Mouse (Mus musculus) hindbrain, embryonic 10.5 days (tissue): ENCODE results near the gene Tbc1d23. TPM values are rescaled to one million over a fixed set of nuclear protein-coding genes. Genes with fewer than 3 reads are reported as not detected.
"Not testable (repeated sequence)": the region's sequence is repeated elsewhere in the genome, so short reads cannot be mapped to it uniquely, and the experiment has no call there.

Experiments
- DNase-seq: peaks from one replicate; pipeline ENCODE4 v3.0.0-alpha.2; 2017; ENCODE audit warnings: low spot score
- H3K27ac ChIP-seq: fragments of 300-500 bp; sonication (generic); 2 replicates; pipeline ENCODE4 v1.5.1; 2016; ENCODE audit warnings: mild to moderate bottlenecking, moderate library complexity
- H3K27me3 ChIP-seq: fragments of 300-500 bp; sonication (generic); 2 replicates; pipeline ENCODE4 v1.6.1; 2016; ENCODE audit warnings: mild to moderate bottlenecking; ENCODE audit not compliant: poor library complexity, insufficient read depth, severe bottlenecking
- H3K36me3 ChIP-seq: fragments of 300-500 bp; sonication (generic); 2 replicates; pipeline ENCODE4 v1.6.1; 2016; ENCODE audit warnings: mild to moderate bottlenecking, moderate library complexity
- H3K4me1 ChIP-seq: fragments of 300-500 bp; sonication (generic); replicated peaks from 2 replicates; pipeline ENCODE4 v1.6.1; 2016; ENCODE audit warnings: mild to moderate bottlenecking
- H3K4me3 ChIP-seq: fragments of 300-500 bp; sonication (generic); 2 replicates; pipeline ENCODE4 v1.5.1; 2016; ENCODE audit warnings: mild to moderate bottlenecking, moderate library complexity
- H3K9me3 ChIP-seq: fragments of 300-500 bp; sonication (generic); 2 replicates; pipeline ENCODE4 v1.6.1; 2016; ENCODE audit warnings: mild to moderate bottlenecking, moderate library complexity
- WGBS: fragments of 180-500 bp; shearing (Covaris S2); methylation state at CpG from one replicate; pipeline ENCODE4 v1.1.7; 2016; 5-methylcytosine and 5-hydroxymethylcytosine counted together
- polyA plus RNA-seq: library from polyadenylated mRNA; unstranded; fragments of >200 nt; fragmentation: Nextera tagmentation; extraction: Ambion mirVana; gene quantifications from 2 replicates; pipeline ENCODE4 v1.2.1, GENCODE M21; 2016

Tbc1d23 gene
- polyA plus RNA-seq, 1 experiment from 2014 or later = 18.0 TPM

DNA sequence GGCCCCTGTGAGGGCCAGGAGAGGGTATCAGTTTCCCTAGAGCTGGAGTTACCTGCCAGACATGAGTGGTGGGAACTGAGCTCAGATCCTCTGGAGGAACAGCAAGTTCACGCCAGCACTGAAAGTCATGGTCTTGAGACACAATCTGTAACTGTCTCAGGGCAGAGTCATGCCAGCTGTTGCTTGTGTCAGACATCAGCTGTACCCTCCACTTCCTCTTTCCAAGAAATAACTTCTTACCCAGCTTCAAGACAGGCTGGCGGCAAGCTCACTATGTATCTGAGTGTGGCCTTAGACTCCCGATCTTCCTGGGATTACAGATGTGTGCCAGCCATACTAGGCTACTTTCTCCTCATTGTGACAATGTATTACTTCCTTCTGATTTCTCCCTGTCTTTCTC, 15.3 kb upstream of the Tbc1d23 start:
- no peaks in the 10 kb centered on the region for H3K9me3 ChIP-seq
- no peak overlapping the region for H3K4me3 ChIP-seq
- H3K36me3 ChIP-seq = no peaks in the 10 kb centered on the region
- H3K27ac ChIP-seq = no peak overlapping the region
- WGBS = 87% methylated on average over 3 of the region's 3 CpGs
- DNase-seq = no peak
- H3K27me3 ChIP-seq = no peaks in the 10 kb centered on the region
- no peaks in the 10 kb centered on the region for H3K4me1 ChIP-seq

DNA sequence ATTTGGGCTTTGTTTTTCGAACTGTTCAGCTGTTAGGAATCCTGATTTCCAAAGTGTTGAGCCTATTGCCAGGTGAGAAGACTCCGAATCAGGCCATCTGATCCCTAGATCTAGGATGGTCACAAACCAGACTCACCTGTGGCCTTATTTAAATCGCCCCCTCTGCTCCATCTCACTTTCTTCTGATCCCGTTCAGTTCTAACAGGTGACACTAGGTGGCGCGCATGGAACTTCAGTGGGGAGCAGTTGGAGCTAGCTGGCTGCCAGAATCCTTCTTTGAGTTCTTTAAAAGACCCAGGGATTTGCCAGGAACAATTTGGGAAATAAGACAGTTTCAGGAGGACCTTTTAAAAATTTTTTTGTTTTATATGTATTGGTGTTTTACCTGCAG, 12.5 kb upstream of the Tbc1d23 start:
- no peaks in the 10 kb centered on the region for H3K4me1 ChIP-seq
- no peaks in the 10 kb centered on the region for H3K27me3 ChIP-seq
- no peak overlapping the region for H3K27ac ChIP-seq
- no peaks in the 10 kb centered on the region for H3K9me3 ChIP-seq
- 10% methylated on average over 6 of the region's 6 CpGs for WGBS
- DNase-seq = peak; percentile 73
- no peaks in the 10 kb centered on the region for H3K36me3 ChIP-seq
- no peak overlapping the region for H3K4me3 ChIP-seq

DNA sequence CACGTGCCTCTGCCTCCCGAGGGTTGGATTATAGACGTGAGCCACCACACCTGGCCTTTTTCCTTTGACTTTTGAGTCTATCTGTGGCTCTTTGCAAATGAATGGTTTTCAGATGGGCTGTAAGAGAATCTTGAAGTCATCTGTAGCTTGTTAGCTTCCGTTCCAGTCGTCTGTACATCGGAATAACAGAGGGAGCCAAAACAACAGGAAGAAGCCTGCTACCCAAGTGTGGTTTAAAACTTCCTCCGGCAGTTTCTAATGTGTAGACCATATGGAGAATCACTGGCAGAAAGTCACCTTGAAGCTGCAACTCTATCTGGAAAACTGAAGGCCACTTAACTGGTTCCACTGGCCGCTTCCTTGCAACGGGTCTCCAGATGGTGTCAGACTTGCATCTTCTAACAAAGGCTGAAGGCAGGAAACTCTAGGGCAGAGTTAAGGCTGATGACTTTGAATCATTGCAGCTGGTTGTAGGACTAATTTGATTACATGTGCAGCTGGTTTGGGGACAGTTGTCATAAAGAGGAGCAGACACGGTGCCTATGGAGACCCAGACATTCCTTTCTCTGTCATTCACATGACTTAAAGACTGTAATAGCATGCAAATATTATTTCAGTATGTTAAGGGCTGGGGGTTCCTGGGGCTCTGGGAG, 12.0 kb upstream of the Tbc1d23 start:
- no peak for DNase-seq
- Histone ChIP-seq H3K27me3 (no peaks in the 10 kb centered on the region), H3K4me3 (no peak overlapping the region), H3K36me3 (no peaks in the 10 kb centered on the region), H3K4me1 (no peaks in the 10 kb centered on the region), H3K9me3 (no peaks in the 10 kb centered on the region), H3K27ac (no peak overlapping the region)
- WGBS = 55% methylated on average over 10 of the region's 10 CpGs

DNA sequence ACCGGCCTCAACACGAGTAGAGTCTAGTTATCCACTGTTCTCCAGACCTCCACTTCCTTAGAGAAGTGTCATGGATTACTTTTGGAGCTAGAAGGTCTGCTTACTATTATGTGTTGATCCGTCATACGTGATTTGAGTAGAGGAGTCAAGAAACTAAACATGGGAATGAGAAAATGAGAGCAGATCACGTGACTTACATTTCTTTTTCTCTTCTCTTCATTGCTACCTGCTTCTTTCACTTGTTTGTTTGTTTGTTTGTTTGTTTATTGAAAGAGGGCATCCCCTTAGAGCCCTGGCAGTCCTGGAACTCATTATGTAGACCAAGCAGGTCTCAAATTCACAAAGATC, 11.5 kb upstream of the Tbc1d23 start:
- WGBS = 91% methylated on average over 5 of the region's 5 CpGs
- Histone ChIP-seq H3K9me3 (no peaks in the 10 kb centered on the region), H3K27me3 (no peaks in the 10 kb centered on the region), H3K4me3 (no peak overlapping the region), H3K27ac (no peak overlapping the region), H3K4me1 (no peaks in the 10 kb centered on the region), H3K36me3 (no peaks in the 10 kb centered on the region)
- DNase-seq = no peak

GRCm38 (mm10) chr16:57235871-57236510, 4.7 kb upstream of the Tbc1d23 start:
- no peaks in the 10 kb centered on the region for H3K9me3 ChIP-seq
- H3K36me3 ChIP-seq = no peaks in the 10 kb centered on the region
- 72% methylated on average over 7 of the region's 7 CpGs for WGBS
- no peak for DNase-seq
- no peaks in the 10 kb centered on the region for H3K27me3 ChIP-seq
- no peaks in the 10 kb centered on the region for H3K4me1 ChIP-seq
- H3K4me3 ChIP-seq = no peak overlapping the region
- no peak overlapping the region for H3K27ac ChIP-seq

DNA sequence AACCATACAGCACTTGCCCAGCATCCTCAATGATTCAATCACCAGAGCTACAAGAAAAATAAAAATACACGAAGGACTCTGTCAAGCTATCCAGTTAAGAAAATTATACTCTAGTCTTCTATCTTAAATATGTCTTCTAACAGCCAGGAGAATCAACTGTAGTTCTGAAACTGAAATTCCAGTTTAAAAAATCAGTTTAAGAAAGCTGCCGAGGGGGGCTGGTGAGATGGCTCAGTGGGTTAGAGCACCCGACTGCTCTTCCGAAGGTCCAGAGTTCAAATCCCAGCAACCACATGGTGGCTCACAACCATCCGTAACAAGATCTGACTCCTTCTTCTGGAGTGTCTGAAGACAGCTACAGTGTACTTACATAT, 620 bp upstream of the Tbc1d23 start:
- peak overlapping the region; percentile 68 for H3K4me3 ChIP-seq

DNA sequence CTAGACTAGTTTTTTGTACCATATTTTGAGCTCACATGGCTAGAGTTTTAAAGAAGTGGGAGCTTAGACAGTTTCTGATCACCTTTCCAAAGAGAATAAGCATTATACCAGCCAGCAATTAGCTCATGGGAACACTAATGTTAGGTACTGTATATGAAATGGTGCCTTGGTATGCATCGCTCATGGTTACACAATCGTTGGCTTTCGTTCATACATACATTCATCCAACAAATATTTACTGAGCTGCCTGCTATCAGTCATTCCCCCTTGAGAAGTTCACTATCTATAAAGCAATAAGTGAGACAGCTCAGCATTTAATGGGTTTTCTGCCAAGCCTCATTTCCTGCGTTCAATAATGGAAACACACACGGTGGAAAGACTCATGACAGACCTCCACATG, 4.9 kb downstream of the Tbc1d23 start:
- DNase-seq = no peak
- WGBS = 93% methylated on average over 5 of the region's 5 CpGs
- H3K36me3 ChIP-seq = no peaks in the 10 kb centered on the region
- no peak overlapping the region for H3K27ac ChIP-seq
- no peaks in the 10 kb centered on the region for H3K9me3 ChIP-seq
- no peak overlapping the region for H3K4me3 ChIP-seq
- peaks cover 9% of the 10 kb centered on the region for H3K4me1 ChIP-seq
- H3K27me3 ChIP-seq = no peaks in the 10 kb centered on the region

More for the DNA sequence above, 620 bp upstream of the Tbc1d23 start:
- not testable (repeated sequence) for H3K4me1 ChIP-seq, H3K27ac ChIP-seq, H3K36me3 ChIP-seq, H3K27me3 ChIP-seq, DNase-seq, H3K9me3 ChIP-seq
- WGBS = 76% methylated on average over 5 of the region's 5 CpGs

DNA sequence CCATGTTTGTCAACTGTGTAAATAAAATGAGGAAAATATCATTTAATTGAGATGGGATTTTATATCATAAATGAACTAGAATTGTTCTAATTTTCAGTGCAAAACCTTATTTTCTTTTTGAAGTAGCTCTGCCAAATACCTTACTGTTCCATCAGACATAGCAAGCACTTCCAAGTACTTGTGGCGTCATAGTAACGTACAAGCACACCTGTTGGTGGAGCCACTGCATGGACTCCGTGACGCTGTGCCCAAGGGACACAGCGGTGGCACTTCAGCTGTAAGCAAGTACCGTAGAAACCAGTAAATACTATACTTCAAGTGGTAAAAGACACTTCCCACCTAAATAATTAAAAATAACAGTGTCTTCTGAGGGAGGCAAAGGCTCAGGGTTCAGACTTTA, 10.9 kb downstream of the Tbc1d23 start:
- Histone ChIP-seq H3K4me3 (no peak overlapping the region), H3K27ac (no peak overlapping the region), H3K27me3 (no peaks in the 10 kb centered on the region), H3K36me3 (peaks cover 9% of the 10 kb centered on the region), H3K9me3 (no peaks in the 10 kb centered on the region), H3K4me1 (no peaks in the 10 kb centered on the region)
- WGBS = 95% methylated on average over 6 of the region's 6 CpGs
- no peak for DNase-seq

GRCm38 (mm10) chr16:57215957-57216356, 15.3 kb downstream of the Tbc1d23 start:
- H3K36me3 ChIP-seq = peaks cover 30% of the 10 kb centered on the region
- no peaks in the 10 kb centered on the region for H3K9me3 ChIP-seq
- H3K4me1 ChIP-seq = no peaks in the 10 kb centered on the region
- H3K4me3 ChIP-seq = no peak overlapping the region
- H3K27me3 ChIP-seq = no peaks in the 10 kb centered on the region
- no peak overlapping the region for H3K27ac ChIP-seq
- DNase-seq = no peak

GRCm38 (mm10) chr16:57211037-57211436, 20.3 kb downstream of the Tbc1d23 start:
- H3K4me3 ChIP-seq = no peak overlapping the region
- 96% methylated on average over 2 of the region's 2 CpGs for whole genome bisulfite sequencing
- no peaks in the 10 kb centered on the region for H3K4me1 ChIP-seq
- H3K27me3 ChIP-seq = no peaks in the 10 kb centered on the region
- H3K9me3 ChIP-seq = no peaks in the 10 kb centered on the region
- no peak overlapping the region for H3K27ac ChIP-seq
- peaks cover 45% of the 10 kb centered on the region for H3K36me3 ChIP-seq
- no peak for DNase-seq

DNA sequence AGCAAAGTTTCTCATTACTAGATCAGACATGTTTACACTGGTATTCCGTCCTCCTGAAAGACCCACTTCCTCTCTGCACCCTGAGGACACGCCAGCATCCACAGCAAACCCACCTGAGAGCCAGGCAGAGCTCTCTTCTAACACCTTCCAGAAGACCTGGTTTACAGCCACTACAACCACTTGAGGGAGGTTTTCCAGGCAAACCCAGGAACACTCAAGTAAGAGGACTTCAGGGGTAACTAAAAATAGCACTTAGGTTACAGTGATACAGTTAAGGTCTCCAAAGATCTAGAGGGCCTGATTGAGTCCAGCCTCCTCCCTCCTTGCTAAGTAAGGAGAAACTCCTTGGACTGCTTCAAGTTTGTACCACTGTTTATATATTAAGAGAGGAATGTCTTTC, 23.0 kb downstream of the Tbc1d23 start:
- Histone ChIP-seq H3K27me3 (no peaks in the 10 kb centered on the region), H3K36me3 (peaks cover 42% of the 10 kb centered on the region), H3K9me3 (no peaks in the 10 kb centered on the region), H3K4me3 (no peak overlapping the region), H3K27ac (no peak overlapping the region), H3K4me1 (no peaks in the 10 kb centered on the region)
- WGBS = 86% methylated on average over 2 of the region's 2 CpGs
- no peak for DNase-seq

GRCm38 (mm10) chr16:57197281-57197680, 34.0 kb downstream of the Tbc1d23 start:
- WGBS = 74% methylated on average over 3 of the region's 3 CpGs
- no peak overlapping the region for H3K4me3 ChIP-seq
- H3K27ac ChIP-seq = no peak overlapping the region
- H3K4me1 ChIP-seq = no peaks in the 10 kb centered on the region
- no peak for DNase-seq
- no peaks in the 10 kb centered on the region for H3K27me3 ChIP-seq
- H3K36me3 ChIP-seq = peaks cover 41% of the 10 kb centered on the region
- no peaks in the 10 kb centered on the region for H3K9me3 ChIP-seq

DNA sequence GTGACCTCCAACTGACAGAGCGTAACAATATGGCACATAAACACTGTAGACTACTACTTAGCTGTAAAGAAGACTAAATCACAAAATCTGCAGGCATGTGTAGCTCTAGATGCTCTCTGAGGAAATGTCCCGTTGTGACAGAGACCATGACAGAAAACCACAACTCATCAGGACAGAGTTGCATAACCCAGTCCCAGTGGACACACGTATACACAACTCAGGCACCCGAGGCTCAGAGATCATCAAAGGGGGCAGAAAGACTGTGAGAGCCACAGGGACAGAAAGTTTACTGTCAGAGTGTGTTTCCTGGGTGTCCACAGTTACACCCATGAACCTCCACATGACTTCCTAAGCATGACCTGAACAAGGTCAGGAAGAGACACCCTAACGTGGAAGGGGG, 34.7 kb downstream of the Tbc1d23 start:
- H3K4me1 ChIP-seq = no peaks in the 10 kb centered on the region
- no peak for DNase-seq
- H3K36me3 ChIP-seq = peaks cover 48% of the 10 kb centered on the region
- H3K27ac ChIP-seq = no peak overlapping the region
- H3K4me3 ChIP-seq = no peak overlapping the region
- WGBS = 90% methylated on average over 5 of the region's 5 CpGs
- no peaks in the 10 kb centered on the region for H3K9me3 ChIP-seq
- no peaks in the 10 kb centered on the region for H3K27me3 ChIP-seq

GRCm38 (mm10) chr16:57191214-57191613, 40.1 kb downstream of the Tbc1d23 start:
- WGBS = 91% methylated on average over 14 of the region's 14 CpGs
- H3K27me3 ChIP-seq = no peaks in the 10 kb centered on the region
- DNase-seq = no peak
- H3K27ac ChIP-seq = no peak overlapping the region
- H3K9me3 ChIP-seq = no peaks in the 10 kb centered on the region
- no peak overlapping the region for H3K4me3 ChIP-seq
- H3K36me3 ChIP-seq = peaks cover 39% of the 10 kb centered on the region
- no peaks in the 10 kb centered on the region for H3K4me1 ChIP-seq
